Mouse (Mus musculus) C2C12 (cell line): Measurements from ENCODE around the gene Fkbp15. TPM values are rescaled to one million over a fixed set of nuclear protein-coding genes. Genes with fewer than 3 reads are reported as not detected.

Experiments used
- H3K27me3 ChIP-seq: one replicate; pipeline ENCODE4 v1.6.1; 2011; ENCODE audit not compliant: control insufficient read depth, insufficient read depth, insufficient read length
- H3K36me3 ChIP-seq: one replicate; pipeline ENCODE4 v1.6.1; 2011; ENCODE audit not compliant: control insufficient read depth, insufficient read depth
- H3K4me3 ChIP-seq: one replicate; pipeline ENCODE4 v1.5.1; 2011; ENCODE audit warnings: mild to moderate bottlenecking, control low read depth; ENCODE audit not compliant: poor library complexity, insufficient read depth, severe bottlenecking
- H3K79me2 ChIP-seq: one replicate; pipeline ENCODE4 v1.6.1; 2011; ENCODE audit not compliant: control insufficient read depth, insufficient read depth
- H3K79me3 ChIP-seq: one replicate; pipeline ENCODE4 v1.6.1; 2011; ENCODE audit warnings: low read depth, control low read depth
- H3ac ChIP-seq: one replicate; pipeline ENCODE3; 2011; ENCODE audit warnings: low read depth; ENCODE audit not compliant: control insufficient read depth, insufficient read length
- CEBPB ChIP-seq: IDR thresholded peaks from one replicate; pipeline ENCODE4 v1.6.1; 2011; ENCODE audit warnings: low read depth, mild to moderate bottlenecking, control low read depth, moderate library complexity
- CTCF ChIP-seq: IDR thresholded peaks from one replicate; pipeline ENCODE4 v1.5.1; 2011; ENCODE audit not compliant: control insufficient read depth, insufficient read depth, insufficient read length
- FOSL1 ChIP-seq: IDR thresholded peaks from one replicate; pipeline ENCODE4 v1.8.0; 2011; ENCODE audit warnings: mild to moderate bottlenecking, low read length; ENCODE audit not compliant: poor library complexity, insufficient read depth, severe bottlenecking
- MAX ChIP-seq: IDR thresholded peaks from one replicate; pipeline ENCODE4 v1.6.1; 2011; ENCODE audit warnings: mild to moderate bottlenecking, control low read depth
- MYOD1 ChIP-seq: IDR thresholded peaks from one replicate; pipeline ENCODE4 v1.6.1; 2011; ENCODE audit warnings: low read depth; ENCODE audit not compliant: control insufficient read depth, insufficient read length
- MYOG ChIP-seq: IDR thresholded peaks from one replicate; pipeline ENCODE4 v1.6.1; 2011; ENCODE audit not compliant: control insufficient read depth, insufficient read length; ENCODE audit errors: extremely low read depth
- USF1 ChIP-seq: IDR thresholded peaks from one replicate; pipeline ENCODE4 v1.6.1; 2011; ENCODE audit warnings: low read depth, mild to moderate bottlenecking, control low read depth, moderate library complexity
- polyA plus RNA-seq: library from polyadenylated mRNA; unstranded; fragments of >200 nt; fragmentation: generic; extraction: Trizol; gene quantifications from one replicate; pipeline ENCODE4 v1.2.1, GENCODE M21; 2012; ENCODE audit warnings: missing spikeins

Gene Fkbp15
- polyA plus RNA-seq, 1 experiment = 13.2 TPM

DNA sequence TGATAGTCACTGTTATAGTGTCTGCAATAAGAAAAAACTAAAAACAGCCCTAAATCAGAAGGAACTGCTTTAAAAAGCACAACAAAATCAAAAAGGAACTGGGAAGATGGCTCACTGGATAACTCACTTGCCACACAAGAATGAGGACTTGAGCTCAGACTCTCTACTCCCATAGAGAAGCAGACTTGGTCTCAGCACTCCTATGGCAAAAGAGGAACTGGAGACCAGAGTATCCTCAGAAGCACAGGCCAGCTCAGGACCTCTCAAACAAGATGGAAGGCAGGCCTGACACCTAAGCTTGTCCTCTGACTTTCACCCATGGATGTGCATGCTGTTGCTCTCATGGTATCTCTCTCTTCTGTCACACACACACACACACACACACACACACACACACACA lies 51.9 kb downstream of the Fkbp15 start:
- Histone ChIP-seq H3K4me3 (no peak overlapping the region), H3K36me3 (peaks cover 44% of the 10 kb centered on the region), H3K79me2 (no peaks in the 10 kb centered on the region), H3K27me3 (no peaks in the 10 kb centered on the region), H3ac (no peak overlapping the region), H3K79me3 (no peaks in the 10 kb centered on the region)
- TF ChIP-seq CEBPB (no peak), FOSL1 (no peak)

DNA sequence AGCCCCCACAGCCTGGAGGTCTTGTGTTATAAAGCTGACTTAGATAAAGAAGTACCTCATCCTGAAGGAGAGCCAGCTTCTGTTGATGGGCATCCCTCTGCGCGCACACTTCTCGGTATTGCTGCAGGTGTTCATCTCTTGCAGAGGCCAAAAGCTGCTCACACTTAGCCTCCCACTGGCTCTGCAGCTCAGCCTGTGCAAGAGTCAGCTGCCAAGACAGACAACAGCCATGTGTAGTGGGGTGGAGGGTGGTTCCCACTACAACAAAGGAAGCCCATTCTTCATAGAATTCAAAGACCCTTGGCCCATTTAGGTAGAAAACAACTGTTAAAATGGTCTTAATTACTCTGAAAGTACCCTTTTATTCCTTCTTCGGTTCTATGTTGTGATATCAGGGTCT lies 53.5 kb downstream of the Fkbp15 start:
- Histone ChIP-seq H3ac (no peak overlapping the region), H3K79me3 (no peaks in the 10 kb centered on the region), H3K27me3 (no peaks in the 10 kb centered on the region), H3K36me3 (peaks cover 45% of the 10 kb centered on the region), H3K79me2 (no peaks in the 10 kb centered on the region), H3K4me3 (no peak overlapping the region)
- TF ChIP-seq FOSL1 = no peak
- TF ChIP-seq MYOD1 = no peak
- TF ChIP-seq MYOG = no peak

GRCm38 (mm10) chr4:62306301-62306700 lies 54.0 kb downstream of the Fkbp15 start:
- TF ChIP-seq MYOD1 (no peak), FOSL1 (no peak), CEBPB (no peak), CTCF (no peak), USF1 (no peak), MYOG (no peak), MAX (no peak)
- Histone ChIP-seq H3K36me3 (peaks cover 45% of the 10 kb centered on the region), H3K79me3 (no peaks in the 10 kb centered on the region), H3K79me2 (no peaks in the 10 kb centered on the region), H3ac (no peak overlapping the region), H3K4me3 (no peak overlapping the region), H3K27me3 (no peaks in the 10 kb centered on the region)

DNA sequence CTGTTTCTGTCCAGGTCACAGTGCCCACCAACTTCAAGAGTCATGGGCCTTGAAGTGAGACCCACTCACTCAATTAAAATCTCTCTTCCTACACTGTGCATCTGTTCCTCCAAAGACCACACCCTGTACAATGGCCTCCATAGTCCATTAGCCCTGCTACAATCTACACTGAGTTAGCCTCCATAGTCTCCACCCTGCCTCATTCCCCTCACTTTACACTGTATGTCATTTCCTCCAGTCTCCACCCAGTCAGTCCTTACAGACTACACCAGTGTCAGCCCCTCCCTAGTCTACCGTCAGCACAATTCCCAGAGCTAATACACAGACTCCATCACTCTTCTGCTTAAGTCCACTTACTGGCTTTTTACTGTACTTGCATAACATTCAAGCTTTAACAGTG lies 57.1 kb downstream of the Fkbp15 start:
- H3K4me3 ChIP-seq = no peak overlapping the region
- no peaks in the 10 kb centered on the region for H3K79me2 ChIP-seq
- TF ChIP-seq MYOD1 (no peak), MYOG (no peak), CTCF (no peak), MAX (no peak), CEBPB (no peak), USF1 (no peak), FOSL1 (no peak)
- H3K36me3 ChIP-seq = peaks cover 42% of the 10 kb centered on the region
- no peaks in the 10 kb centered on the region for H3K79me3 ChIP-seq
- no peak overlapping the region for H3ac ChIP-seq
- H3K27me3 ChIP-seq = no peaks in the 10 kb centered on the region

GRCm38 (mm10) chr4:62302795-62303194 lies 57.6 kb downstream of the Fkbp15 start:
- Histone ChIP-seq H3K36me3 (peaks cover 44% of the 10 kb centered on the region), H3K27me3 (no peaks in the 10 kb centered on the region), H3K79me3 (no peaks in the 10 kb centered on the region), H3K79me2 (no peaks in the 10 kb centered on the region), H3K4me3 (no peak overlapping the region), H3ac (no peak overlapping the region)
- TF ChIP-seq MYOD1 = no peak
- TF ChIP-seq FOSL1 = no peak
- TF ChIP-seq USF1 = no peak
- no peak for TF ChIP-seq CTCF
- no peak for TF ChIP-seq MAX

DNA sequence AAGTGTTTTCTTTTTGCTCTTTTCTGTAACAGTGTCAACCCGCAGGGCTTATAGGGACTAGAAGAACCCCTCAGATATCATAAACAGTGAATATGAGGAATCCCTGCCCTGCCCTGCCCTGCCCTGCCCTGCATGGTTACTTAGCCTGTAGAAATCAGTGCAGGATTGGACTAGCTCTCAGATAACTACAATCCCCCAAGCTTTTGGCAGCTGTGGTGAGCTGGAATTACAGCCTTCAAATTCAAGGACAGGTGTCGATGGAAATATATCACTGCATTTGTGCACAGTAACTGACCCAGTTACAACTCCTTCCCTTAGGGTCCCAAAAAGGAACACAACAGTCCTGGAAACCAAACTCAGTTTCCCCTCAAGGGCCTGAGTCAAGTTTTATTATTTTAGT lies 60.3 kb downstream of the Fkbp15 start:
- Histone ChIP-seq H3K27me3 (no peaks in the 10 kb centered on the region), H3K79me3 (no peaks in the 10 kb centered on the region), H3ac (no peak overlapping the region), H3K36me3 (peaks cover 33% of the 10 kb centered on the region), H3K79me2 (no peaks in the 10 kb centered on the region), H3K4me3 (no peak overlapping the region)
- TF ChIP-seq MYOD1 (no peak), FOSL1 (no peak), CEBPB (no peak), CTCF (no peak), MYOG (no peak), USF1 (no peak), MAX (no peak)
